Mouse (Mus musculus) heart, embryonic 15.5 days (tissue): ENCODE measurements around the gene B2m. TPM values are rescaled to one million over a fixed set of nuclear protein-coding genes. Genes with fewer than 3 reads are reported as not detected.

Experiments used
- ATAC-seq: fragments of 200-750 bp; cut with Nextera tagmentation; replicated peaks from 2 replicates; pipeline ENCODE4 v1.8.0; 2017; ENCODE audit warnings: low read depth, moderate TSS enrichment; ENCODE audit not compliant: insufficient number of reproducible peaks, insufficient read depth, low FRiP score
- H3K27ac ChIP-seq: fragments of 300-500 bp; sonication (generic); 2 replicates; pipeline ENCODE4 v1.5.1; 2015; ENCODE audit warnings: mild to moderate bottlenecking, inconsistent platforms
- H3K27me3 ChIP-seq: fragments of 300-500 bp; sonication (generic); 2 replicates; pipeline ENCODE4 v1.6.1; 2015; ENCODE audit warnings: inconsistent platforms
- H3K36me3 ChIP-seq: fragments of 300-500 bp; sonication (generic); 2 replicates; pipeline ENCODE4 v1.6.1; 2015; ENCODE audit warnings: mild to moderate bottlenecking, inconsistent platforms
- H3K4me1 ChIP-seq: fragments of 300-500 bp; sonication (generic); replicated peaks from 2 replicates; pipeline ENCODE4 v1.6.1; 2015; ENCODE audit warnings: inconsistent platforms
- H3K4me2 ChIP-seq: fragments of 300-500 bp; sonication (generic); 2 replicates; pipeline ENCODE4 v1.6.1; 2015; ENCODE audit warnings: inconsistent platforms, mild to moderate bottlenecking, moderate library complexity
- H3K4me3 ChIP-seq: fragments of 300-500 bp; sonication (generic); 2 replicates; pipeline ENCODE4 v1.5.1; 2015; ENCODE audit warnings: mild to moderate bottlenecking, inconsistent platforms
- H3K9ac ChIP-seq: fragments of 300-500 bp; sonication (generic); 2 replicates; pipeline ENCODE4 v1.6.1; 2015; ENCODE audit warnings: mild to moderate bottlenecking, inconsistent platforms
- H3K9me3 ChIP-seq: fragments of 300-500 bp; sonication (generic); replicated peaks from 2 replicates; pipeline ENCODE4 v1.6.1; 2016; ENCODE audit warnings: inconsistent platforms
- WGBS: fragments of 180-500 bp; shearing (Covaris S2); methylation state at CpG from one replicate; pipeline ENCODE4 v1.1.7; 2015; ENCODE audit warnings: mixed read lengths; 5-methylcytosine and 5-hydroxymethylcytosine counted together
- polyA plus RNA-seq: library from polyadenylated mRNA; unstranded; fragments of >200 nt; fragmentation: Nextera tagmentation; extraction: Ambion mirVana; gene quantifications from 2 replicates; pipeline ENCODE4 v1.2.1, GENCODE M21; 2015

B2m gene
- polyA plus RNA-seq, 1 experiment from 2014 or later = 260 TPM

GRCm38 (mm10) chr2:122151221-122151620, 3.7 kb downstream of the B2m start:
- Histone ChIP-seq H3K4me2 (no peak overlapping the region), H3K4me3 (no peak overlapping the region), H3K27ac (no peak overlapping the region), H3K4me1 (peaks cover 16% of the 10 kb centered on the region), H3K9ac (no peak overlapping the region), H3K9me3 (no peaks in the 10 kb centered on the region), H3K36me3 (0 out of 2 replicates have a peak, but pooled peaks cover 6% of the 10 kb centered on the region), H3K27me3 (no peaks in the 10 kb centered on the region)
- no peak for ATAC-seq
- 91% methylated on average over 1 of the region's 1 CpGs for WGBS

- no peak overlapping the region for H3K9ac ChIP-seq
- H3K27me3 ChIP-seq = no peaks in the 10 kb centered on the region
- no peak overlapping the region for H3K4me2 ChIP-seq
- no peaks in the 10 kb centered on the region for H3K9me3 ChIP-seq
- no peak overlapping the region for H3K4me3 ChIP-seq
- H3K4me1 ChIP-seq = peaks cover 7% of the 10 kb centered on the region; the same call in 1 of the 2 replicates
- H3K27ac ChIP-seq = no peak overlapping the region
- no peak for ATAC-seq
- 70% methylated on average over 3 of the region's 3 CpGs for WGBS
- H3K36me3 ChIP-seq = 0 out of 2 replicates have a peak, but pooled peaks cover 6% of the 10 kb centered on the region
These were observed 5.4 kb downstream of the B2m start for GRCm38 (mm10) chr2:122152850-122153249.

GRCm38 (mm10) chr2:122153681-122154365, 6.3 kb downstream of the B2m start:
- H3K4me2 ChIP-seq = no peak overlapping the region
- 0 out of 2 replicates have a peak, but pooled peaks cover 6% of the 10 kb centered on the region for H3K36me3 ChIP-seq
- H3K27me3 ChIP-seq = no peaks in the 10 kb centered on the region
- WGBS = 76% methylated on average over 7 of the region's 7 CpGs
- H3K4me1 ChIP-seq = peaks cover 14% of the 10 kb centered on the region
- no peak overlapping the region for H3K9ac ChIP-seq
- H3K9me3 ChIP-seq = no peaks in the 10 kb centered on the region
- no peak overlapping the region for H3K4me3 ChIP-seq
- no peak overlapping the region for H3K27ac ChIP-seq
- no peak for ATAC-seq

GRCm38 (mm10) chr2:122154479-122154878, 7.0 kb downstream of the B2m start:
- Histone ChIP-seq H3K36me3 (0 out of 2 replicates have a peak, but pooled peaks cover 6% of the 10 kb centered on the region), H3K4me1 (peaks cover 11% of the 10 kb centered on the region), H3K27ac (no peak overlapping the region), H3K9me3 (no peaks in the 10 kb centered on the region), H3K4me2 (no peak overlapping the region), H3K4me3 (no peak overlapping the region), H3K27me3 (no peaks in the 10 kb centered on the region), H3K9ac (no peak overlapping the region)
- WGBS = 77% methylated on average over 2 of the region's 2 CpGs
- ATAC-seq = no peak

GRCm38 (mm10) chr2:122155292-122155691, 7.8 kb downstream of the B2m start:
- H3K9me3 ChIP-seq = no peaks in the 10 kb centered on the region
- ATAC-seq = no peak

GRCm38 (mm10) chr2:122156051-122156700, 8.7 kb downstream of the B2m start:
- no peak overlapping the region for H3K4me2 ChIP-seq
- H3K27ac ChIP-seq = no peak overlapping the region
- no peaks in the 10 kb centered on the region for H3K27me3 ChIP-seq
- no peak overlapping the region for H3K9ac ChIP-seq
- ATAC-seq = no peak
- H3K36me3 ChIP-seq = 0 out of 2 replicates have a peak, but pooled peaks cover 6% of the 10 kb centered on the region
- H3K4me3 ChIP-seq = no peak overlapping the region
- H3K9me3 ChIP-seq = no peaks in the 10 kb centered on the region
- WGBS = 78% methylated on average over 4 of the region's 4 CpGs
- H3K4me1 ChIP-seq = peaks cover 14% of the 10 kb centered on the region

More at GRCm38 (mm10) chr2:122155292-122155691, 7.8 kb downstream of the B2m start:
- H3K27me3 ChIP-seq = no peaks in the 10 kb centered on the region
- no peak overlapping the region for H3K4me3 ChIP-seq
- 68% methylated on average over 2 of the region's 2 CpGs for WGBS
- peaks cover 11% of the 10 kb centered on the region for H3K4me1 ChIP-seq
- no peak overlapping the region for H3K9ac ChIP-seq
- H3K27ac ChIP-seq = no peak overlapping the region
- 0 out of 2 replicates have a peak, but pooled peaks cover 6% of the 10 kb centered on the region for H3K36me3 ChIP-seq
- H3K4me2 ChIP-seq = no peak overlapping the region

GRCm38 (mm10) chr2:122157561-122157960, 10.1 kb downstream of the B2m start:
- no peaks in the 10 kb centered on the region for H3K9me3 ChIP-seq
- no peak overlapping the region for H3K27ac ChIP-seq
- H3K9ac ChIP-seq = no peak overlapping the region
- no peaks in the 10 kb centered on the region for H3K27me3 ChIP-seq
- no peak overlapping the region for H3K4me3 ChIP-seq
- peaks cover 22% of the 10 kb centered on the region for H3K4me1 ChIP-seq
- no peaks in the 10 kb centered on the region for H3K36me3 ChIP-seq
- H3K4me2 ChIP-seq = no peak overlapping the region
- ATAC-seq = no peak

GRCm38 (mm10) chr2:122158362-122158802, 10.9 kb downstream of the B2m start:
- H3K4me3 ChIP-seq = no peak overlapping the region
- 19% methylated on average over 6 of the region's 6 CpGs for WGBS
- H3K36me3 ChIP-seq = no peaks in the 10 kb centered on the region
- no peaks in the 10 kb centered on the region for H3K9me3 ChIP-seq
- no peak for ATAC-seq
- no peak overlapping the region for H3K9ac ChIP-seq
- H3K27me3 ChIP-seq = no peaks in the 10 kb centered on the region
- peaks cover 22% of the 10 kb centered on the region for H3K4me1 ChIP-seq
- peak overlapping the region; percentile 39; the same call in 1 of the 2 replicates for H3K27ac ChIP-seq
- H3K4me2 ChIP-seq = no peak overlapping the region

GRCm38 (mm10) chr2:122159667-122160066, 12.2 kb downstream of the B2m start:
- Histone ChIP-seq H3K27ac (no peak overlapping the region), H3K36me3 (no peaks in the 10 kb centered on the region), H3K4me1 (peaks cover 25% of the 10 kb centered on the region), H3K9me3 (no peaks in the 10 kb centered on the region), H3K27me3 (no peaks in the 10 kb centered on the region), H3K9ac (no peak overlapping the region), H3K4me2 (no peak overlapping the region), H3K4me3 (no peak overlapping the region)
- no peak for ATAC-seq
- 79% methylated on average over 6 of the region's 6 CpGs for WGBS

GRCm38 (mm10) chr2:122160680-122161079, 13.2 kb downstream of the B2m start, which contains the start of gene Trim69:
Trim69 (plus strand) TSS chr2:122160700.
- ATAC-seq = peak; percentile 62
- peaks cover 25% of the 10 kb centered on the region for H3K4me1 ChIP-seq
- H3K27me3 ChIP-seq = no peaks in the 10 kb centered on the region
- H3K4me3 ChIP-seq = no peak within 1 kb of the TSS
- H3K9ac ChIP-seq = no peak within 1 kb of the TSS
- WGBS = 38% methylated on average over 2 of the region's 2 CpGs
- H3K4me2 ChIP-seq = peak within 1 kb of the TSS; percentile 16; the same call in 1 of the 2 replicates
- H3K27ac ChIP-seq = peak within 1 kb of the TSS; percentile 57
- H3K36me3 ChIP-seq = no peaks in the 10 kb centered on the region
- no peaks in the 10 kb centered on the region for H3K9me3 ChIP-seq

- WGBS = 15% methylated on average over 4 of the region's 4 CpGs
- Histone ChIP-seq H3K4me1 (peaks cover 25% of the 10 kb centered on the region), H3K27ac (peak overlapping the region; percentile 57), H3K27me3 (no peaks in the 10 kb centered on the region), H3K36me3 (no peaks in the 10 kb centered on the region), H3K4me2 (peak overlapping the region; percentile 16; the same call in 1 of the 2 replicates), H3K9me3 (no peaks in the 10 kb centered on the region), H3K4me3 (no peak overlapping the region), H3K9ac (no peak overlapping the region)
- no peak for ATAC-seq
These were observed 14.1 kb downstream of the B2m start for GRCm38 (mm10) chr2:122161542-122161941.
